Mouse (Mus musculus): ENCODE data around the gene Csnk1g2. TPM values are rescaled to one million over a fixed set of nuclear protein-coding genes. Genes with fewer than 3 reads are reported as not detected.
"Not testable (repeated sequence)": the region's sequence is repeated elsewhere in the genome, so short reads cannot be mapped to it uniquely, and the experiment has no call there.

Csnk1g2 gene
- total RNA-seq, 2 experiments from 2014 or later = 31.4 to 50.1 TPM

GRCm38 (mm10) chr10:80589879-80590854 is 32.5 kb upstream of the Csnk1g2 start, which contains the start of gene Abhd17a:
Gene Abhd17a, minus strand, starts transcription at chr10:80590341.
- peak; percentile 95 for ATAC-seq (replicated peaks; ENCODE audit: low FRiP score, poor library complexity, severe bottlenecking)

- no peak for ATAC-seq (replicated peaks; ENCODE audit: low FRiP score, poor library complexity, severe bottlenecking)
Observed at GRCm38 (mm10) chr10:80596318-80596717, 26.3 kb upstream of the Csnk1g2 start.

GRCm38 (mm10) chr10:80602698-80603325 is 19.8 kb upstream of the Csnk1g2 start, which contains the start of the genes Scamp4 and Adat3:
Gene Scamp4, plus strand, starts transcription at chr10:80602872.
Gene Adat3, plus strand, starts transcription at chr10:80602880.
- peak; percentile 90 for ATAC-seq (replicated peaks; ENCODE audit: low FRiP score, poor library complexity, severe bottlenecking)

GRCm38 (mm10) chr10:80603364-80603763 is 19.3 kb upstream of the Csnk1g2 start:
- peak; percentile 1; the same call in 1 of the 2 replicates for ATAC-seq (replicated peaks; ENCODE audit: low FRiP score, poor library complexity, severe bottlenecking)

GRCm38 (mm10) chr10:80604001-80604509 is 18.6 kb upstream of the Csnk1g2 start:
- peak; percentile 83 for ATAC-seq (replicated peaks; ENCODE audit: low FRiP score, poor library complexity, severe bottlenecking)

GRCm38 (mm10) chr10:80604988-80605387 is 17.6 kb upstream of the Csnk1g2 start:
- no peak for ATAC-seq (replicated peaks; ENCODE audit: low FRiP score, poor library complexity, severe bottlenecking)

GRCm38 (mm10) chr10:80605721-80606120 is 16.9 kb upstream of the Csnk1g2 start, which contains the start of gene Gm49322:
Gene Gm49322, plus strand, starts transcription at chr10:80606021.
- ATAC-seq (replicated peaks; ENCODE audit: low FRiP score, poor library complexity, severe bottlenecking) = not testable (repeated sequence)

GRCm38 (mm10) chr10:80606306-80606705 is 16.3 kb upstream of the Csnk1g2 start:
- ATAC-seq (replicated peaks; ENCODE audit: low FRiP score, poor library complexity, severe bottlenecking) = no peak

- no peak for ATAC-seq (replicated peaks; ENCODE audit: low FRiP score, poor library complexity, severe bottlenecking)
Observed at GRCm38 (mm10) chr10:80606737-80607350, 15.8 kb upstream of the Csnk1g2 start.

GRCm38 (mm10) chr10:80608435-80608834 is 14.2 kb upstream of the Csnk1g2 start:
- ATAC-seq (replicated peaks; ENCODE audit: low FRiP score, poor library complexity, severe bottlenecking) = no peak

- no peak for ATAC-seq (replicated peaks; ENCODE audit: low FRiP score, poor library complexity, severe bottlenecking)
Observed at GRCm38 (mm10) chr10:80609269-80609924, 13.2 kb upstream of the Csnk1g2 start.

- no peak for ATAC-seq (replicated peaks; ENCODE audit: low FRiP score, poor library complexity, severe bottlenecking)
Observed at GRCm38 (mm10) chr10:80610116-80610785, 12.4 kb upstream of the Csnk1g2 start.

- ATAC-seq (replicated peaks; ENCODE audit: low FRiP score, poor library complexity, severe bottlenecking) = peak; percentile 56; the same call in 1 of the 2 replicates
Observed at GRCm38 (mm10) chr10:80611024-80611423, 11.6 kb upstream of the Csnk1g2 start.

- no peak for ATAC-seq (replicated peaks; ENCODE audit: low FRiP score, poor library complexity, severe bottlenecking)
Observed at GRCm38 (mm10) chr10:80611905-80612304, 10.7 kb upstream of the Csnk1g2 start.

GRCm38 (mm10) chr10:80613821-80614220 is 8.8 kb upstream of the Csnk1g2 start:
- no peak for ATAC-seq (replicated peaks; ENCODE audit: low FRiP score, poor library complexity, severe bottlenecking)

GRCm38 (mm10) chr10:80614351-80614750 is 8.3 kb upstream of the Csnk1g2 start:
- ATAC-seq (replicated peaks; ENCODE audit: low FRiP score, poor library complexity, severe bottlenecking) = no peak

GRCm38 (mm10) chr10:80618181-80618580 is 4.5 kb upstream of the Csnk1g2 start:
- ATAC-seq (replicated peaks; ENCODE audit: low FRiP score, poor library complexity, severe bottlenecking) = no peak

- no peak for ATAC-seq (replicated peaks; ENCODE audit: low FRiP score, poor library complexity, severe bottlenecking)
Observed at GRCm38 (mm10) chr10:80619465-80620244, 3.0 kb upstream of the Csnk1g2 start.

All from erythroid progenitor cell, adult 5-6 weeks (primary cell).